Mouse (Mus musculus): ENCODE measurements at regions not wholly inside any gene's neighbourhood (a gene's known extent, or its start where the extent isn't known, plus 50 kb on each side); places are given as distances from the start of the nearest gene placed in this dataset.

DNA sequence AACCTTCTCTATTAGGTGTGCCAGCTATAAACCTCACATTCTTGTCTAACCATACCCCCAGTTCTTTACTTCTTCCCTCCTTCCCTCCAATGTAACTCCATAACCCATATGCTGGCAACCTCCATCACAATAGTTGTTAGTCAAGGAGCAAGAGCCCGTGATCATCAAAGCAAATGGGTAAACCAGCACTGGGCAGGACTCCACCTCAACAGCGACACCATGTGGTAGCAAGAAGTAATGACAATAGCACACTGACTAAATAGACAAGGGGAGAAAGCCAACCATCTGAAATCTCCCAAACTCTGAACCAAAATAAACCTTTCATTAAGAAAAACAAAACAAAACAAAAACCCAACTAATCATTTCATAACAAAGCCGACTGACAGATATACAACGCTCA, 297.8 kb downstream of the Psat1 start:
- no peak for DNase-seq (ENCODE audit: low spot score)

DNA sequence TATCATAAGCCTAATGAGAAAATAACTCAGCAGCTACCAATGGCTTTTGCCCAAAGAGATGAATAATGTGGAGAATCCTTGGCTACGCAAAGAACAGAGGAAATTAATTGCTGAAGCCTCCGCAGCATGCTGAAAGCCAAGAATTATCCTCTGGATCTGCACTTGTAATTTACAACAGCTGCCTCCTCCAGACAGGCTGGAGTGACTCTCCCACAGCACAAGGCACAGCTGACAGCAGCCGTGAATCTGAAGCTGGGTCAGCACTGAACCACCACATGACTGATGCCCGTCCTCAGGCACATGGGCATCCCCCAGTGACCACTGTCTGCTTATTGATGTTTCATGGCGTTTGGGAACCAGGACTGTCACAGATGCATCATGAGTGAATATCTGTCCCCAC, 299.8 kb downstream of the Psat1 start:
- DNase-seq (ENCODE audit: low spot score), result no peak

DNA sequence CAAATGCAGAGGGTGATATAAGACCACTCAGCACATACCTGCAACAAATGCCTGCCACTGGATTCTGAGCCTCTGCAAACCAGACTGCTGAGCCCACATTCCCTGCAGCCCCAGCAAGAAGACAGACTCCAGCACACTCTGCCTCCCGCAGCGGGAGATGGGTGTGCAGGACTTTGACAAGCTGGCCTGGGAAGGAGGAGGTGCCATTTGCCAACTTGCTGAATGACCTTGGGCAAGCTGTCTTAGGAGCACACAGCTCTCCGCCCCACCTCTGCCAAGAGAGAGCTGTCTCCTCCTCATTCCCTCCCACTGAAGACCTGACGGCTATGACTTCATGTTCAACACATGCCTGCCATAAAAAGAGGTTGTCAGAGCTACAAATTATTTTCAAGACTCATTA, 302.4 kb downstream of the Psat1 start:
- no peak for DNase-seq (ENCODE audit: low spot score)

- DNase-seq (ENCODE audit: low spot score), result no peak
Measured at GRCm38 (mm10) chr19:15617233-15617915, 329.8 kb downstream of the Psat1 start.

DNA sequence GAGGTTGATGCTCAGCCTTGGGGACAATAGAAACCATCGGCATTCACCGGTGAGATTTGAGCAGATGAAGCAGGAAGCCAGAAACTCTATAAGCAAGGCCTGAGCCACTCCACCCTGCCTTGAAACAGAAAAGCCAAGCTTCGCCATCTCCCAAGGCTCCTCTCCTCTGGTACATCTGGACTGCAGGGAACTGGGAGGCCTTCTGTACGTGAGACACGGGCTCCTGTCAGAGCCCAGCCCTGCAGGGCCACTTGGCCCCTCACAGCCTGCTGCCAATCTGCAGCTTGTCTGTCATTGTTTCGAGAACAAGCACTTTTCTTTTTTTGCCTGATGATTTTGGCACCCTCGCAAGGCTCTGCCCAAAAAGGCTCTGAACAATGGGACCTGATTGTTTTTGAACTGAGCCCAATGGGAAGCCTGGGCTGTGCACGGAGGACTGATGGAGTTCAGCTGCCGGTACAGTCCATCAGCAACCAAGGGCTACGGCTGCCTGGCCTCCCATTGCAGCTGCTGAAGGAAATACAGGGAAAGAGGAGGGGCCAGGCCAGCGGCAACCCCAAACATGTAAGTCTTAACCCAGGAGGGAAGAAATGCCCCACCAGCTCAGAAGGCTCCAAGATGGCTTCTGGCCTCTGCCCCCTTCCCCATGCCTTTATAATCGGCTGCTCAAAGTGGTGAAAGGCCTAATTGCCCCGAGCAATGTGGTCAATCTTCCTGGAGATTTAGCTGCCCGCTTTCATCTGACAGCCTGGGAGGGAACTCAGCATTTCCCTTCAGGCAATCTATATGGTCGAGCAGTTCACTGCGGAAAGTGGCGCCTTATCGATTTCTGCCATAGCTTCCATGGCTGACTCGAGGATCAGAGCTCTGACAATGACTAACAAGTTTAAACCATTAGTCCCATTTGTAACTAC, 332.2 kb downstream of the Psat1 start:
- no peak for DNase-seq (ENCODE audit: low spot score)

DNA sequence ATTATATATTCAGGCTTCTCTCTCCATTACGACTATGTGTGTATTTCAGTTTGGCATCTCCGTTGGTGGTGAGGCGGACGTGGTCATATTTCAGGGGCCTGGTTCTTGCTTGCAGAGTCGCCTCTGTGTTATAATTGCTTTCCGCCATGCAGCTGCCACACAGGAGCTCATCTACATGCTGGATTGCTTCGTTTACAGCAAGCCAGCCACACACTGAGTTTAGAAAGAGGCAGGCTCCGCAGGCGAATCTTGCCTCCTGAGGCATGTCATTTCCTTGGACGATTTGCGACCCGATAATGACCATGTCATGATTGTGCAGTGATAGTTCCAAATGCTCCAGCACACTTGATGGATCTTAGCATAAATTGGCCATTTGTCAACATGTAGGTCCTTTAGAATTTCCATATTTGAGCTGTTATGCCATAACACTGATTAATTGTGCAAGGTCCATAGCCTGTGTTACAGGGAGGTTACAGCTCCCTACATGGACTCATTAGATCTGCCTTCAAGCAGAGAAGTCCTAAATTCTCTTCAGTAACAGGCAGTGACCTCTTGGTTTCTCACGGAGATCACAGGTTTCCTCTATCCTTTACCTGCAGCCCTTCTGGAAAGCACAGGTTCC, 335.9 kb downstream of the Psat1 start:
- no peak for DNase-seq (ENCODE audit: low spot score)

GRCm38 (mm10) chr19:15606440-15606839, 340.7 kb downstream of the Psat1 start:
- no peak for DNase-seq (ENCODE audit: low spot score)

DNA sequence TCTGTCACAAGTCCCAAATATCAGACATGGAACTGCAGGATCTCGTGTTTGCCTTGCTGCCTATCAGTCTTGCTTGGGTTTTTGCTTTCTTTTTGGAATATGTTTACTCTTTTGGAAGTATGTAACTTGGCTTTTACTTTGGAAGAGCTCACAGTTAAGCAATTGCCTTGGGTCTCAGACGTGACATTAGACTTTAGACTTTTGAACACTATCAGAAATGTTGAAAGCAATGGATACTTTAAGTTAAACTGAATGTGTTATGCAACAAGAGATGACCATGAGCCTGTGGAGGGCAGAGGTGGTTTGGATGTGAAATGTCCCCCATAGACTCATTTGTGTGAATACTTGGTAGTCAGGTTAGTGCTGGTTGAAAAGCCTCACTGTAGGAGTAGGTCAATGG, 354.3 kb downstream of the Psat1 start:
- DNase-seq (ENCODE audit: low spot score), result no peak

- no peak for DNase-seq (ENCODE audit: low spot score)
Measured at GRCm38 (mm10) chr19:15583782-15584693, 363.1 kb downstream of the Psat1 start.

GRCm38 (mm10) chr19:15583106-15583781, 363.9 kb downstream of the Psat1 start:
- DNase-seq (ENCODE audit: low spot score), result no peak

DNA sequence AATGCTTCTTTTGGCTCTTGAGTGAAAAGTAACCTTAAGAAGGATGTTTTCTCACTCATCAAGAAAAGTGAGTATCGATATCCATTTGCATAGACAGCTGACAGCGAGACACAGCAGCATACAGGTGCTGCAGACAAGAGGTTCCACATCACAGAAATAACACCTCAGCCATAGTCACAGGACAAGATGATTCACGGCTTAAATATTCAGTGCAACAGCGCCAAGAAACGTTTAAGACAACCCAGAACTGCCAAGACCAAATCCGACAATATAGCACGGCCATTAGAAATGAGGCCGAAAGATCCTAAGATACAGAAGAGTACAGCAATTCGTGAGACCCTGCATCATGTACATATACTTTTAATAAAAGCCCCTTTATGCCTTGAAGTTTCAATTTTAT, 375.9 kb downstream of the Psat1 start:
- DNase-seq (ENCODE audit: low spot score), result no peak

DNA sequence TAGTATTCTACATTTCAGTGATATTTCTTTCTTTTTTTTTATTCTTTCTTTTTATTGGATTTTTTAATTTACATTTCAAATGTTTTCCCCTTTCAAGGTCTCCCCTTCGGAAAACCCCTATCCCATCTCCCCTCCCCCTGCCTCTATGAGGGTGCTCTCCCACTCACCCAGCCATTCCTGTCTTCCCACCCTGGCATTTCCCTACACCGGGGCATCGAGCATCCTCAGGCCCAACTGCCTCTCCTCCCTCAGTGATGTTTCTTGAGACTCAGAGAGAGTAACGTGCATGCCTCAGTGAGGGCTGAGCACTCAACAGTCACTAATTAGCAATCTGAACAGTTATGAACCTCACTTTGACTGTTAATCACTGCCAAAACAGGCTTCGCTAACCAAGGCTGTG, 385.6 kb downstream of the Psat1 start:
- no peak for DNase-seq (ENCODE audit: low spot score)

DNA sequence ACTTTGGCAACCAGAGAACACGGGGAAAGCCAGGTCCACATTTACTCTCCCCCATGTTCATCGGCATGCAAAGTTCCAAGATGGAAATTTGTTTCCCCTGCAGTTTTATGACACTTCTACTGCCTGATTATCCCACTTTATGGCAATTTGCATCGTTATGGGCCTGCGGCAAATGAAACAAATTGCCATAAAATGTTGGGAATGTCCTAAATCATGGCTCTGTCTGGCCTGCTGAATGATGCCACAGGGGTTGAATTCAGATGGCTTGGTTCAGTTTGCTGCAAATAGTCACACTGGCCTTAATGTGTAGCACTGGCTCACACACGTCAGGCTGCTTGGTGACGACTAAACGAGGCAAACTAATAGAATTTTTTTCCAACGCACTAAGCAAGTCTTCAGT, 393.2 kb downstream of the Psat1 start:
- DNase-seq (ENCODE audit: low spot score), result no peak

DNA sequence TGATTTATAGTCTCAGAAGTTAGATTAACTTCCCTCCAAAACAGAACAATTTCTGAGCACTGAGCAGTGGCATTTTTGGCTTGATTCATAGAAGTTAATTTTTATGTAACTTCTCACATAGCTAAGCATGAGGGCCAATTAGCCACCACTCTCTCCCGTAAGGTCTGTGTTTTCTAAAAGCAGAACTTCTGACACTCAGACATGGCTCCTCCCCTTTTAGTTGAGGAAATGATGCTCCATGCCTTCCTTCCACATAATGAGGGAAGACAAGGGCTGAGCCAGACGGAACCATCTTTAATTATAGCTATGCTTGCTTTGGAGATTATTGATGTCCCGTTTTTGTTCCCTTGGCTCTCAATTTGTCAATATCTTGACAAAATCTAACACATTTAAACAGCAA, 429.3 kb downstream of the Psat1 start:
- DNase-seq (ENCODE audit: low spot score), result no peak

DNA sequence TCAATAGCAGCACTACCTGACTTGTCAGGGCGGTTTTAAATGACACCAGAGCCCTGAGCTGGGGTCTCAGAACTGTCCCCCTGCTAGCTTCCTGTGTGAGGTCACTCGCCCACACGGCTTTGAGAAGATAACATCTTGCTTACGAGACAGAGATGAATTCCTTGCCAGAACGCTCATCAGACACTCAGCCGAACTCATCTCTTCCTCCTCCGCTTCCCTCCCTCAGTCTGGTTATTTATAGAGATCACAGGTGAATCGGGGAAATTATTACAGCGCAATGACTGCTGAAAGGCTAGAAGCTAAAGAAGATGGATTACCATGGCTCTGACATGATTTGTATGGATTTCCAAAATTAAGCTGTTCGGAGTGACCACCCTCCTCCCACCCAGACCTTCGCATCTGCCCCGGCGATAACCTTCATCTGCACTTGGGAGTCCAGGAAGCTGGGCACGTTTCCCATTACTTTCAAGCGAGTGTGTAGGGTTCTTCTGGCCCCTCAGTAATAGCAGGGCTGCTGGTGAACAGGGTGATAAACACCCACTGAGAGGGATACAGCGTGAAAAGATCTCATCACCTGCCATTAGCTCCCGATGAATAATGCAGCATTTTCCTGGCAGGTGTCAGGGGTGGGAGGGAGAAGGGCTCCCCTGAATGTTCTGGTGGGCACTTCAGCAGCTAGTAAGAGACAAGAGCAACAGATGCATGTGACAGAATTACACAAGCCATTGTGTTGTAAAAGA, 430.4 kb downstream of the Psat1 start:
- no peak for DNase-seq (ENCODE audit: low spot score)

- no peak for DNase-seq (ENCODE audit: low spot score)
Measured at GRCm38 (mm10) chr19:15513197-15513596, 433.9 kb downstream of the Psat1 start.

GRCm38 (mm10) chr19:15510395-15510794, 436.7 kb downstream of the Psat1 start:
- no peak for DNase-seq (ENCODE audit: low spot score)

DNA sequence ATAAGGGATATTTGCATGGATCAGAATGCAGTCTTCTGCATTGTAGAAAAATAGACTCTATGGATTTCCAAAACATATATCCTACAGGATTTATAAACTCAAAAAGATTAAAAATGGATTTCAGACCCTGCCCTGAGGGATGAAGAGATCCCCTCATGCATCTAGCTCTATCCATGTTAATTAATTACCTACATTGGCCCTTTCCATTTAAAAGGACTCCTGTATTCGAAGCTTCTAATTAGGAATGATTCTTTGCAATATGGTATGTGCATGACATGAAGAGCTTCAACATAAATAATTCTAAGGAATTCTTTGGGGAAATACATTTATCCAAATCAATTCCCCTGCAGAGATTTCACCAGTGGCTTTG, 444.2 kb downstream of the Psat1 start:
- no peak for DNase-seq (ENCODE audit: low spot score)

DNA sequence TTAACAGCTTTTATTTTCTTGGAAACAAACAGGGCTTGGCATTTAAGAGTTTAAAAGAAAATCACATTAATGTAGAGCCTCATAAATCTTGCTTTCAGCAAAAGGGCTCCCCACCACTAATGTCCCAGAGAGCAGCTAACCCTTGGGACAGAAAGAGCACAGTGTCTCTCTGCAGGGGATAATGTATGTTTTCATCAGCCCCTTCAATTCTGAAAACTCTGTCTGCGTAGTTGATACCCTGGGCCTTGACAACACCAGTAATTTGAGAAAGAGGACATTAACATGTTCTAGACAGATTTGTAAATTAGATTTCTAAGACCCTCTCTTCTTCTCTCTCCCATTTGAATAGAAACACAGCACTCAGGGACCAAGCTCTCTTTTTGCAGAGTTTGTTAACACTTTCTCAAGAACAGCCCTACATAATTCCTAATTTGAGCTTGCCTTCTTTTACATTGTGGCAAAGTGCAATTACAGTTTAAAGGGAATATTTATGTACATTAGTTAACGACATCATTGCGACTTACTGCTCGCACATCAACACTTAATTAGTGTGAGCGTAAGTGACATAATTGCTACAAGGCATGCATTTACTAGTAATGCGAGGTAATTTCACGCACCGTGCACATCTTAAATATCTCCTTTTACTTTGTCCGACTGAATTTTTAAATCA, 444.7 kb downstream of the Psat1 start:
- no peak for DNase-seq (ENCODE audit: low spot score)

DNA sequence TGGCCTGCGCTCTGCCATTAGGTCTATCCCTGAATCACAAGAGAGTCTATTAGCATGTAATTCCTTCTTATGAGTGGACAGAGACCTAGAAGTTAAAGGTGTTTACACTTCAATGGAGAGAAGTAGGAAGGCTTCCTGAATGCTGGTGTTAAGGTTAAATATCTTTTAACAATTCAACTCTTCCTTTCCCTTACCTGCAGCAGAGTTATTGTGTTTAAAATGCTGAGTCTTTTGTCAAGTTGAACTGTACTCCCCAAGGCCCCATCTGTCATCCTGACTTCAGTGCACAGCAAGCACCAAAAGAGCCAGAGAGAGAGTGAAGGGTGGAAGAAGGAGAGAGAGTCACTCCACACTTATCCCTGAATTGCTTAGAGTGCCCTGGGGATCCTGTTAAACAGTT, 451.6 kb downstream of the Psat1 start:
- no peak for DNase-seq (ENCODE audit: low spot score)

All from spleen, adult 12 weeks (tissue).